Mouse (Mus musculus): ENCODE results near the gene Ska2. TPM values are rescaled to one million over a fixed set of nuclear protein-coding genes. Genes with fewer than 3 reads are reported as not detected.
A peak's percentile ranks its signal among the peaks of the same experiment; 100 is the strongest.

The Ska2 gene
- polyA plus RNA-seq, 1 experiment from 2014 or later, result 120 TPM

DNA sequence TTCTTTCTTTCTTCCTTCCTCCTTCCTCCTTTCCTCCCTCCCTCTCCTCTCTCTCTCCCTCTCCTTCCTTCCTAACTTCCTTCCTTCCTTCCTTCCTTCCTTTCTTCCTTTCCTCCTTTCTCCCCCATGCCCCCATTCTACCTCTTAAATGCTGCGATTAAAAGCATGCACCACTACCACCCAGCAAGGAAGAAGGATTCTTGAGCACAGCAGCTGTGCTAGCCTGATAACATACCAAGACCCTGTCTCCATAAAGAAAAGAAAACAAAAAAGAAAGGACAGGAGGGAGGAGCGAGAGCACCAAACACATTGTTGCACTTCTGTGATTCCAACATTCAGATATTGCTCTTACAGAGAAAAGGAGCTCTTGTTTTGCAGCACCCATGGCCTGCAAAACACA, 21.9 kb upstream of the Ska2 start:
- Histone ChIP-seq H3K4me3 (ENCODE audit: low read depth, low read length) (peak overlapping the region; percentile 72), H3K27ac (replicated peaks; ENCODE audit: low read depth, low read length) (no peak overlapping the region), H3K9me3 (ENCODE audit: control insufficient read depth, low read length) (no peaks in the 10 kb centered on the region), H3K27me3 (ENCODE audit: control insufficient read depth, insufficient read depth, low read length) (no peaks in the 10 kb centered on the region), H3K4me2 (ENCODE audit: low read depth, severe bottlenecking) (peak overlapping the region; percentile 71; the same call in 1 of the 2 replicates), H3K4me1 (ENCODE audit: control insufficient read depth, insufficient read depth, low read length) (peaks cover 14% of the 10 kb centered on the region), H3K36me3 (ENCODE audit: control insufficient read depth, insufficient read depth, low read length) (peaks cover 12% of the 10 kb centered on the region), H3K9ac (ENCODE audit: low read length) (no peak overlapping the region)
- 67% methylated on average over 2 of the region's 2 CpGs for WGBS
- no peak for DNase-seq (ENCODE audit: low spot score)
- no peak for ATAC-seq (ENCODE audit: insufficient number of reproducible peaks, low FRiP score, low TSS enrichment, low read depth)

GRCm38 (mm10) chr11:87108409-87108754, 652 bp upstream of the Ska2 start, which contains the start of gene Prr11:
Prr11 (minus strand) TSS chr11:87108708.
- WGBS, result 0% methylated on average over 14 of the region's 14 CpGs
- Histone ChIP-seq H3K27ac (replicated peaks; ENCODE audit: low read depth, low read length) (peak within 1 kb of the TSS; percentile 96), H3K36me3 (ENCODE audit: control insufficient read depth, insufficient read depth, low read length) (peaks cover 8% of the 10 kb centered on the region; the same call in 1 of the 2 replicates), H3K4me1 (ENCODE audit: control insufficient read depth, insufficient read depth, low read length) (0 out of 2 replicates have a peak, but pooled peaks cover 5% of the 10 kb centered on the region), H3K9me3 (ENCODE audit: control insufficient read depth, low read length) (no peaks in the 10 kb centered on the region), H3K4me2 (ENCODE audit: low read depth, severe bottlenecking) (peak within 1 kb of the TSS; percentile 60), H3K9ac (ENCODE audit: low read length) (peak within 1 kb of the TSS; percentile 100), H3K4me3 (ENCODE audit: low read depth, low read length) (peak within 1 kb of the TSS; percentile 98), H3K27me3 (ENCODE audit: control insufficient read depth, insufficient read depth, low read length) (no peaks in the 10 kb centered on the region)
- DNase-seq (ENCODE audit: low spot score) (no peak), ATAC-seq (ENCODE audit: insufficient number of reproducible peaks, low FRiP score, low TSS enrichment, low read depth) (no peak)

DNA sequence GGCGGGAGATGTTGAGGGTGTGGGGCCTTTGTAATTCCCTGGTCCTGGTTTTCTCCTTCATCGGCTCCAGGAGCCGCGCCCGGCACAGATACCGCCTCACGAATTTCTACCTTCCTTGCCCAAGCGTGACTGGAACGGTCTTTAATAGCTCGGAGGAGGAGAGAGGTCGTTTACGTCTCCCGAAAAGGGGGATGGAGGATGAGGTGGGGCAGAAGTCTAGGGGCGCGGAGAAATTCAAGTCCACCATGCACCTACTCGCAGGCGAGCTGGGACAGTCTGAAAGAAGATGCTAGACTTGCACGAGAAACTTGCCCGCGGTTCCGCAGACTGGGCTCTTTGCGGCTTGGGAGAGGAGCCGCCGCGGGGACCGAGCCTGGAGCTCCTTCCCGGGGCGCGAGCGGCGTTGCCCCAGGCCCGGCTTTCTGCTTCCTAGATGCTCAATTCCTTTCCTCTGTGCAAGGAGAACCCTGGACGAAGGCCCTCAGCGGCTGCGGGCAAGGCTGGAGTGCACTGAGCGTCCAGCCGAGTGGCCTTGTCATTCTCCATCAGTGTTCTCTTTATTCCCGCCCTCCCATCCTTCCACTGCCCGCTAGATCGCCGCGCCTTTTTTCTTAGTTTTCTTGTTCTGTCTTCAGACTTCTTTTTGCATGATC, 611 bp downstream of the Ska2 start:
- H3K4me1 ChIP-seq (ENCODE audit: control insufficient read depth, insufficient read depth, low read length), result 0 out of 2 replicates have a peak, but pooled peaks cover 5% of the 10 kb centered on the region
- peak overlapping the region; percentile 96 for H3K27ac ChIP-seq (replicated peaks; ENCODE audit: low read depth, low read length)
- H3K4me2 ChIP-seq (ENCODE audit: low read depth, severe bottlenecking), result peak overlapping the region; percentile 43
- H3K9me3 ChIP-seq (ENCODE audit: control insufficient read depth, low read length), result no peaks in the 10 kb centered on the region
- ATAC-seq (ENCODE audit: insufficient number of reproducible peaks, low FRiP score, low TSS enrichment, low read depth) (no peak), DNase-seq (ENCODE audit: low spot score) (peak; percentile 75)
- H3K4me3 ChIP-seq (ENCODE audit: low read depth, low read length), result peak overlapping the region; percentile 98
- peak overlapping the region; percentile 100 for H3K9ac ChIP-seq (ENCODE audit: low read length)
- no peaks in the 10 kb centered on the region for H3K27me3 ChIP-seq (ENCODE audit: control insufficient read depth, insufficient read depth, low read length)
- WGBS, result under 1% methylated on average over 42 of the region's 42 CpGs
- H3K36me3 ChIP-seq (ENCODE audit: control insufficient read depth, insufficient read depth, low read length), result peaks cover 7% of the 10 kb centered on the region; the same call in 1 of the 2 replicates

DNA sequence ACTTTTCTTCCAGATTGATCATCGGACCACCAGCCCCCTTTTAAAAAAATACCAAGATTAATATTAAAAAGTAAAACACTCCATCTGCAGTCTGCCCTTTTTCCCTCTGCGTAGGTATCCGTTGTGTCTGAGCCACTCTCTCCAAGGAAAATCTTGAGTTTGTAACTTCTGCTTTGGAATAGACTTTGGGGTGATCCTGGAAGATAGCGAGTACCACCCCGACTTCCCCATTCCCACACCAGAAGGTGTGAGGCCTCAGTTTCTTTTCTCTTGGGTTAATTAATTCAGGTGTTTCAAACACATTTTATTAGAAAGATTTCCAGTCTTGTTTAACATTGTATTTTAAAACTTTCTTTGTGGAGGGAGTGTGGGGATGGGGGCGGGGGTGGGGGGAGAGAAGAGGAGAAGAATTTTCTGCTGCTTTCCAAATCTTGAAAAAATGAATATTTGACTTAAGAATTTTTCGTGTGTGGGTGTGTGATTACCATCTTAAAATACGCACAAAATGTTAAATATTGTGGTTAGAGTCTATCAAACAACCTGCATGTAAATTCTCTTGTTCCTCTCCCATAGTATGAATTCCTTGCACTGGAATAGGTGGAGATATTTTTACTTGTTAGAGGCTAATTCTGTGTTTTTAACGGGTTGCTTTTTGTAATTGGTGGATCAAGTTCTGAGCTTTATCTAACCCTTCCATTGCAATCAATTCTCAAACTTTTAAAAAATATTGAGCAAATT, 1.3 kb downstream of the Ska2 start:
- Histone ChIP-seq H3K9ac (ENCODE audit: low read length) (peak overlapping the region; percentile 100), H3K4me1 (ENCODE audit: control insufficient read depth, insufficient read depth, low read length) (0 out of 2 replicates have a peak, but pooled peaks cover 5% of the 10 kb centered on the region), H3K27me3 (ENCODE audit: control insufficient read depth, insufficient read depth, low read length) (no peaks in the 10 kb centered on the region), H3K36me3 (ENCODE audit: control insufficient read depth, insufficient read depth, low read length) (peaks cover 13% of the 10 kb centered on the region), H3K27ac (replicated peaks; ENCODE audit: low read depth, low read length) (peak overlapping the region; percentile 96), H3K4me2 (ENCODE audit: low read depth, severe bottlenecking) (peak overlapping the region; percentile 43), H3K9me3 (ENCODE audit: control insufficient read depth, low read length) (no peaks in the 10 kb centered on the region), H3K4me3 (ENCODE audit: low read depth, low read length) (peak overlapping the region; percentile 98)
- no peak for ATAC-seq (ENCODE audit: insufficient number of reproducible peaks, low FRiP score, low TSS enrichment, low read depth)
- DNase-seq (ENCODE audit: low spot score), result no peak
- 10% methylated on average over 9 of the region's 9 CpGs for WGBS

DNA sequence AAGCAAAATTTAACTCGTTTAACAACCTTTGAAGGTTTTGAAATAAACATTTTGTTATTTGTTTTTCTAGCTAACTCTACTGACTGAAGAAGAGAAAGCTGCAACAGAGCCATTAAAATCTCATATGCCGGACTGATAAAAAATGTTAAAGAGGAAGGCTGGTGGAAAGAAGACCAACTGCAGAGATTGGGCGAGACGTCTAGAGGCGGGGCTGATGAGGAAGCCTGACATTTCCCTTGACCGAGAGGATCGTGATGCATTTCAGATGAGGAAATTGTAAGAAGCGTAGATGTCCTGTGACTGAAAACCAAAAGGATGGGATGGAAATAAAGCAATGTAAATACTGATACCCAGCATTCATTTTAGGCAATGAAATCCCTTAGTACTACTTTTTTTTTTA, 12.8 kb downstream of the Ska2 start:
- 87% methylated on average over 8 of the region's 8 CpGs for WGBS
- no peak overlapping the region for H3K4me2 ChIP-seq (ENCODE audit: low read depth, severe bottlenecking)
- H3K27me3 ChIP-seq (ENCODE audit: control insufficient read depth, insufficient read depth, low read length), result no peaks in the 10 kb centered on the region
- H3K36me3 ChIP-seq (ENCODE audit: control insufficient read depth, insufficient read depth, low read length), result peaks cover 27% of the 10 kb centered on the region
- H3K4me3 ChIP-seq (ENCODE audit: low read depth, low read length), result no peak overlapping the region
- no peaks in the 10 kb centered on the region for H3K9me3 ChIP-seq (ENCODE audit: control insufficient read depth, low read length)
- no peak overlapping the region for H3K27ac ChIP-seq (replicated peaks; ENCODE audit: low read depth, low read length)
- H3K9ac ChIP-seq (ENCODE audit: low read length), result no peak overlapping the region
- ATAC-seq (ENCODE audit: insufficient number of reproducible peaks, low FRiP score, low TSS enrichment, low read depth), result no peak
- no peak for DNase-seq (ENCODE audit: low spot score)
- no peaks in the 10 kb centered on the region for H3K4me1 ChIP-seq (ENCODE audit: control insufficient read depth, insufficient read depth, low read length)

GRCm38 (mm10) chr11:87125562-87125961, 16.5 kb downstream of the Ska2 start:
- WGBS, result 68% methylated on average over 4 of the region's 4 CpGs
- Histone ChIP-seq H3K4me2 (ENCODE audit: low read depth, severe bottlenecking) (peak overlapping the region; percentile 79; the same call in 1 of the 2 replicates), H3K27me3 (ENCODE audit: control insufficient read depth, insufficient read depth, low read length) (no peaks in the 10 kb centered on the region), H3K9me3 (ENCODE audit: control insufficient read depth, low read length) (no peaks in the 10 kb centered on the region), H3K36me3 (ENCODE audit: control insufficient read depth, insufficient read depth, low read length) (peaks cover 15% of the 10 kb centered on the region; the same call in 1 of the 2 replicates), H3K27ac (replicated peaks; ENCODE audit: low read depth, low read length) (no peak overlapping the region), H3K9ac (ENCODE audit: low read length) (0 out of 2 replicates have a peak overlapping the region, but pooled peaks have one; percentile 7), H3K4me3 (ENCODE audit: low read depth, low read length) (peak overlapping the region; percentile 96; the same call in 1 of the 2 replicates), H3K4me1 (ENCODE audit: control insufficient read depth, insufficient read depth, low read length) (0 out of 2 replicates have a peak, but pooled peaks cover 2% of the 10 kb centered on the region)
- ATAC-seq (ENCODE audit: insufficient number of reproducible peaks, low FRiP score, low TSS enrichment, low read depth), result no peak
- peak; percentile 20 for DNase-seq (ENCODE audit: low spot score)

GRCm38 (mm10) chr11:87126281-87126823, 17.3 kb downstream of the Ska2 start:
- ATAC-seq (ENCODE audit: insufficient number of reproducible peaks, low FRiP score, low TSS enrichment, low read depth) (peak; percentile 1; the same call in 1 of the 2 replicates), DNase-seq (ENCODE audit: low spot score) (peak; percentile 47)
- Histone ChIP-seq H3K4me2 (ENCODE audit: low read depth, severe bottlenecking) (peak overlapping the region; percentile 79), H3K27me3 (ENCODE audit: control insufficient read depth, insufficient read depth, low read length) (no peaks in the 10 kb centered on the region), H3K9me3 (ENCODE audit: control insufficient read depth, low read length) (no peaks in the 10 kb centered on the region), H3K4me1 (ENCODE audit: control insufficient read depth, insufficient read depth, low read length) (0 out of 2 replicates have a peak, but pooled peaks cover 2% of the 10 kb centered on the region), H3K9ac (ENCODE audit: low read length) (peak overlapping the region; percentile 85), H3K27ac (replicated peaks; ENCODE audit: low read depth, low read length) (peak overlapping the region; percentile 57), H3K4me3 (ENCODE audit: low read depth, low read length) (peak overlapping the region; percentile 96), H3K36me3 (ENCODE audit: control insufficient read depth, insufficient read depth, low read length) (peaks cover 11% of the 10 kb centered on the region; the same call in 1 of the 2 replicates)
- 2% methylated on average over 12 of the region's 12 CpGs for WGBS
